Mouse (Mus musculus) heart, embryonic 16.5 days (tissue): ENCODE data around the gene Map2k6. TPM values are rescaled to one million over a fixed set of nuclear protein-coding genes. Genes with fewer than 3 reads are reported as not detected.

Source experiments
- ATAC-seq: fragments of 200-750 bp; cut with Nextera tagmentation; replicated peaks from 2 replicates; pipeline ENCODE4 v1.8.0; 2017; ENCODE audit warnings: moderate number of reproducible peaks; ENCODE audit not compliant: insufficient read depth, low FRiP score; ENCODE audit errors: extremely low read depth
- H3K27ac ChIP-seq: fragments of 300-500 bp; sonication (generic); 2 replicates; pipeline ENCODE4 v1.5.1; 2014; ENCODE audit warnings: mild to moderate bottlenecking, low read length, control low read depth, moderate library complexity
- H3K27me3 ChIP-seq: fragments of 300-500 bp; sonication (generic); 2 replicates; pipeline ENCODE4 v1.6.1; 2014; ENCODE audit warnings: low read length, mixed read lengths; ENCODE audit not compliant: control insufficient read depth, insufficient read depth
- H3K36me3 ChIP-seq: fragments of 300-500 bp; sonication (generic); 2 replicates; pipeline ENCODE4 v1.6.1; 2014; ENCODE audit not compliant: control insufficient read depth, insufficient read depth
- H3K4me1 ChIP-seq: fragments of 300-500 bp; sonication (generic); 2 replicates; pipeline ENCODE4 v1.6.1; 2014; ENCODE audit warnings: low read length, mixed read lengths; ENCODE audit not compliant: control insufficient read depth, insufficient read depth
- H3K4me2 ChIP-seq: fragments of 300-500 bp; sonication (generic); 2 replicates; pipeline ENCODE4 v1.6.1; 2014; ENCODE audit warnings: low read depth, mild to moderate bottlenecking, control low read depth, low read length
- H3K4me3 ChIP-seq: fragments of 300-500 bp; sonication (generic); 2 replicates; pipeline ENCODE4 v1.5.1; 2014; ENCODE audit warnings: mild to moderate bottlenecking, control low read depth, low read length
- H3K9ac ChIP-seq: fragments of 300-500 bp; sonication (generic); 2 replicates; pipeline ENCODE4 v1.6.1; 2014; ENCODE audit warnings: low read length, control low read depth
- H3K9me3 ChIP-seq: fragments of 300-500 bp; sonication (generic); replicated peaks from 2 replicates; pipeline ENCODE4 v1.6.1; 2016; ENCODE audit warnings: low read length; ENCODE audit not compliant: control insufficient read depth
- WGBS: fragments of 180-500 bp; shearing (Covaris S2); extraction: QIAGEN DNeasy Blood & Tissue Kit; methylation state at CpG from one replicate; pipeline ENCODE4 v1.1.7; 2014; 5-methylcytosine and 5-hydroxymethylcytosine counted together
- polyA plus RNA-seq: library from polyadenylated mRNA; unstranded; fragments of >200 nt; fragmentation: Nextera tagmentation; extraction: Ambion mirVana; gene quantifications from 2 replicates; pipeline ENCODE4 v1.2.1, GENCODE M21; 2015

Gene Map2k6
- polyA plus RNA-seq, 1 experiment from 2014 or later, result 15.4 TPM

DNA sequence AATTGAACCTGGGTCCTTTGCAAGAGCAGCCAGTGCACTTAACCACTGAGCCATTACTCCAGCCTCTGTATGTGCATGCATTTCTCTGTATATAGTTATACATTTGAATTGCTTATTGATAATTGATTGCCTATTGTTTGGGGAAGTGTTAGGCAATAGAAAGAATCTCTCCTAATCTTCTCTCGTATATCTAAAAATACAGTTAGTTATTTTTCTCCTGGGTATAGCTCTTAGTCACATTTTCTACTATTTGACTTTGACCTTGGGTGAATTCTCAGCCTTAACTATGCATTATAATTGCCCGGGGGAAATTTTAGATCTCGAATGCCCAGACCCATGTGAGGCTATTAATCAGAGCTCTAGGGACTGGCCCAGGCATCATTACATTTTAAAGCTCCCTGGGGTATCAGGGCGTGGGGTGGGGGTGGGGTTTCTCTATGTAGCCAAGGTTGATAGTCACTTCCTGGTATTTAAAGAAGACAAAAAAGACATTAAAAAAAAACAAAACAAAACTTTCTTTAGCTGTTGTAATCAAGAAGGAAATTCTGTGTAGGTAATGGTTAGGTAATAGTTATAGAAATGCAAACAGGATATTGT lies 39.9 kb downstream of the Map2k6 start:
- Histone ChIP-seq H3K9ac (no peak overlapping the region), H3K9me3 (no peaks in the 10 kb centered on the region), H3K27ac (no peak overlapping the region), H3K27me3 (no peaks in the 10 kb centered on the region), H3K4me3 (no peak overlapping the region), H3K4me1 (no peaks in the 10 kb centered on the region), H3K36me3 (no peaks in the 10 kb centered on the region), H3K4me2 (no peak overlapping the region)
- ATAC-seq, result no peak
- 60% methylated on average over 4 of the region's 4 CpGs for WGBS

GRCm38 (mm10) chr11:110439354-110439753 lies 40.4 kb downstream of the Map2k6 start:
- H3K4me2 ChIP-seq, result no peak overlapping the region
- H3K27ac ChIP-seq, result no peak overlapping the region
- ATAC-seq, result no peak
- no peaks in the 10 kb centered on the region for H3K36me3 ChIP-seq
- WGBS, result 42% methylated on average over 7 of the region's 7 CpGs
- no peak overlapping the region for H3K4me3 ChIP-seq
- H3K9ac ChIP-seq, result no peak overlapping the region
- H3K4me1 ChIP-seq, result no peaks in the 10 kb centered on the region
- H3K9me3 ChIP-seq, result no peaks in the 10 kb centered on the region
- no peaks in the 10 kb centered on the region for H3K27me3 ChIP-seq

DNA sequence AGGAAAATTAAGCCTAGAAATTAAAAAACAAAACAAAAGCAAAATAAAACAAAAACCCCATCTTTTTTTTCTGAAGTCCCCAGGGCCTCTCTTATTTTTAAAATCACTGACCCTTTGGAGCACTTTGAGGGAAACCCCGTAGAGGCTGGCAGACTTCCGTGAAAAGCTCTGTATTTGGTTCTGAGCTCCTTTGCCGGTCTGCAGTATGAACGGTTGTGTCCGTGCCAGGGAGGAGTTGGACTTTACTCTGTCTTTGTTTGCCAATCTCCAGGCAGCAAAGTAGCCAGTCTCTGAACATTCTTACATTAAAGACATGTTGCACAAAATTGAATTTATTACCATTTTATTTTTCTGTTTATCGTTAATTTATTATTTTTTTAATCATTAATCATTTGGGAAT lies 45.7 kb downstream of the Map2k6 start:
- Histone ChIP-seq H3K9ac (no peak overlapping the region), H3K4me3 (no peak overlapping the region), H3K27me3 (no peaks in the 10 kb centered on the region), H3K36me3 (no peaks in the 10 kb centered on the region), H3K4me2 (no peak overlapping the region), H3K4me1 (peaks cover 18% of the 10 kb centered on the region), H3K9me3 (no peaks in the 10 kb centered on the region), H3K27ac (no peak overlapping the region)
- WGBS, result 86% methylated on average over 6 of the region's 6 CpGs
- no peak for ATAC-seq

- H3K27me3 ChIP-seq, result no peaks in the 10 kb centered on the region
- WGBS, result 16% methylated on average over 7 of the region's 7 CpGs
- peaks cover 32% of the 10 kb centered on the region for H3K4me1 ChIP-seq
- peak overlapping the region; percentile 25 for H3K4me3 ChIP-seq
- H3K9ac ChIP-seq, result peak overlapping the region; percentile 26
- H3K27ac ChIP-seq, result no peak overlapping the region
- H3K4me2 ChIP-seq, result peak overlapping the region; percentile 63
- no peak for ATAC-seq
- no peaks in the 10 kb centered on the region for H3K36me3 ChIP-seq
- H3K9me3 ChIP-seq, result no peaks in the 10 kb centered on the region
These were observed 49.3 kb downstream of the Map2k6 start for GRCm38 (mm10) chr11:110448131-110448725.

DNA sequence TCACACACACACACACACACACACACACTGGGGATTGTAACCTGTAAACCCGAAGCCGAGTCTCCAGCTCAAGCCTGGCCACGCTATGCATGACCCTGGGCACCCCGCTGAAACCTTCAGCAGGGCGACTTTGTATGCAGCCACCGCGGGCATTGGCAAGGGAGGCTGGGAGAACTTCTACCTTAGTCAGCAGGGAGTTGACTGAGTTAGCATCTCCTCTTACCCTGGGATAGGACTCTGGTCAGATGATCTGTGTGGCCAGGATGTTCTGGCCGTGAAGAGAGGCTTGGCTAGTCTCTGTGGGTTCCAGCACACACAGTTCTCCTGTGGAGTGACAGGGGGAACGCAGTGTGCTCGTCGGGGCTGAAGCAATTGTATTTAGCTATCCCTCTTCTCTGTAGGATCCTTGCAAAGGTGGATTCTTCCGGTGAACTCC lies 49.8 kb downstream of the Map2k6 start:
- Histone ChIP-seq H3K4me1 (peaks cover 32% of the 10 kb centered on the region), H3K9me3 (no peaks in the 10 kb centered on the region), H3K4me2 (peak overlapping the region; percentile 63), H3K36me3 (no peaks in the 10 kb centered on the region), H3K4me3 (peak overlapping the region; percentile 25), H3K27ac (no peak overlapping the region), H3K27me3 (no peaks in the 10 kb centered on the region), H3K9ac (peak overlapping the region; percentile 26)
- no peak for ATAC-seq
- WGBS, result 4% methylated on average over 12 of the region's 12 CpGs

DNA sequence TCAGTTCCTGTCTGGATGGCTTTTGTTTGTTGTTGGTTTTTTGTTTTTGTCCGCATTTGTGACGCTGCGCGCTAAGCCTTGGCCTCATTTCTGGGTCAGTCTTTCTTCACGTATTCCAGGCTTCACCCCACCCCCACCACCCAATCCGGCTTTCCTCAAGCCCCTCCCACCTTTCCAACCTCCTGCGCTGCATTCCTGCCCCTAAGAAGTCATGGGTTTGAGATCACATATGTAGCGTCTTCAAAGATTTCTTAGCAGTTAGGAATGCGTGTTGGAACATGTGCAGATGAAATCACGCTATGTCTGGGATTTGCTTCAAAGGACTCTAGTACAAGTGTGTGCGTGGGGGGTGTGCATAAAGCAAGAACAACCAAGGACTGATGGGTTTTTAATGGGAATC lies 50.3 kb downstream of the Map2k6 start:
- H3K4me3 ChIP-seq, result peak overlapping the region; percentile 25
- no peak overlapping the region for H3K27ac ChIP-seq
- no peaks in the 10 kb centered on the region for H3K27me3 ChIP-seq
- no peaks in the 10 kb centered on the region for H3K9me3 ChIP-seq
- no peaks in the 10 kb centered on the region for H3K36me3 ChIP-seq
- WGBS, result 18% methylated on average over 11 of the region's 11 CpGs
- no peak for ATAC-seq
- H3K4me2 ChIP-seq, result peak overlapping the region; percentile 63
- peaks cover 32% of the 10 kb centered on the region for H3K4me1 ChIP-seq
- peak overlapping the region; percentile 26; the same call in 1 of the 2 replicates for H3K9ac ChIP-seq

DNA sequence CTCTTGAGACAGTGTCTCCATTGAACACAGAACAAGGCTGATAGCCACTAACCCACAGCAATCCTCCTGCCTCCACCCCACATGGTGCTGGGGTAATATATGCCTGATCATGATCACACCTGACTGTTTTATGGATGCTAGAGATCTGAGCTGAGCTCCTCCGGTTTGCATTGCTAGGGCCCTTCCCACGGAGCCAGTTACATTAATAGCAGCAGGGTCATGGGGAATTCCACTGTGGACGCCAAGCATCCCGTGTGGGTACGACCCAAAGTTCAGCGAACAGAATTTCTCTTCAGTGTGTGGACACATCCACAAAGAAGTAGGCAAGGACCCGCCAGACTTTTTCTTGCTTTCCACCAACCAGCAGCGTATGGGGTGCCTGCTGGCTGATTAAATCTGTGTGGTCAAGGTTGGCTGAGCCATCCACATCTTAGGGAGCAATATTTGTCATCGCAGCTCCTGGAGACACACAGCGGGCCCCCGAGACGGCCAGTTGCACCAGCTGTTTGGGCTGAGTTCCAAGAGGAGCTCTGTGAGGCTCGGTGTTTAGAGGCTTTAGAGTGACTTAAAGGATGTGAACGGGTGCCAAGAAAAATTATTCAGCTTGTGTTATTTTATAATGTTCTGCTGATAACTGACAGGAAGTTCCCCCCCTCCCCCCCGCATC lies 51.3 kb downstream of the Map2k6 start:
- no peaks in the 10 kb centered on the region for H3K36me3 ChIP-seq
- H3K4me3 ChIP-seq, result no peak overlapping the region
- H3K27me3 ChIP-seq, result no peaks in the 10 kb centered on the region
- peaks cover 32% of the 10 kb centered on the region for H3K4me1 ChIP-seq
- WGBS, result 34% methylated on average over 15 of the region's 15 CpGs
- H3K27ac ChIP-seq, result no peak overlapping the region
- peak overlapping the region; percentile 33; the same call in 1 of the 2 replicates for H3K4me2 ChIP-seq
- no peaks in the 10 kb centered on the region for H3K9me3 ChIP-seq
- ATAC-seq, result peak; percentile 34
- H3K9ac ChIP-seq, result no peak overlapping the region

DNA sequence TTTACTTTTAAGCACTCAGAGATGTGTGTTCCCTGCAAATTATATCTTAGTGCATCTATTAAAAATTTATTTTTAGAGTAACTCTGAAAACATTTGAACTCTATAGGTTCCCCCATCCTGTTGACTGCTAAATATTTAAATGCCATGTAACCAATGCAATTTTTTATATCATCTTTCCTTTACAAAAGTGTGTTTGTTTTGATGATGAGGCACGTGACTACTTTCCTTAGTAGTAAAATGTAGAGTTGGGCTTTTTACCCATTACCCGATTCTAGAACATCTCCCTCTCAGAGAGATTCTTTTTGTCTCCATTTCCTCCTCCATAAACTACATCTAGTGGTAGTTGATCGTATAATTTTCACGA lies 51.8 kb downstream of the Map2k6 start:
- Histone ChIP-seq H3K4me2 (no peak overlapping the region), H3K27me3 (no peaks in the 10 kb centered on the region), H3K4me3 (no peak overlapping the region), H3K9ac (no peak overlapping the region), H3K4me1 (peaks cover 32% of the 10 kb centered on the region), H3K27ac (no peak overlapping the region), H3K36me3 (no peaks in the 10 kb centered on the region), H3K9me3 (no peaks in the 10 kb centered on the region)
- 76% methylated on average over 4 of the region's 4 CpGs for WGBS
- no peak for ATAC-seq

GRCm38 (mm10) chr11:110451590-110451989 lies 52.7 kb downstream of the Map2k6 start:
- H3K4me2 ChIP-seq, result no peak overlapping the region
- no peaks in the 10 kb centered on the region for H3K36me3 ChIP-seq
- no peak overlapping the region for H3K4me3 ChIP-seq
- no peak overlapping the region for H3K9ac ChIP-seq
- WGBS, result 62% methylated on average over 7 of the region's 7 CpGs
- ATAC-seq, result no peak
- H3K9me3 ChIP-seq, result no peaks in the 10 kb centered on the region
- no peak overlapping the region for H3K27ac ChIP-seq
- H3K27me3 ChIP-seq, result no peaks in the 10 kb centered on the region
- H3K4me1 ChIP-seq, result peaks cover 32% of the 10 kb centered on the region
